Mouse (Mus musculus) G1E (cell line): ENCODE data around the gene Rab27a.

Experiments used
- CTCF ChIP-seq: IDR thresholded peaks from 2 replicates; pipeline ENCODE4 v1.5.1; 2012; ENCODE audit warnings: low read depth, low read length, inconsistent platforms, mixed read lengths
- GATA1 ChIP-seq: IDR thresholded peaks from 2 replicates; pipeline ENCODE4 v1.6.1; 2012; ENCODE audit warnings: borderline replicate concordance, low read length, inconsistent platforms, mixed read lengths
- GATA2 ChIP-seq: IDR thresholded peaks from 2 replicates; pipeline ENCODE4 v1.6.1; 2012; ENCODE audit warnings: low read depth, low read length, inconsistent platforms, borderline replicate concordance
- POLR2AphosphoS5 ChIP-seq: IDR thresholded peaks from 2 replicates; pipeline ENCODE4 v1.6.1; 2012; ENCODE audit warnings: low read depth, low read length, inconsistent platforms; ENCODE audit not compliant: insufficient replicate concordance

DNA sequence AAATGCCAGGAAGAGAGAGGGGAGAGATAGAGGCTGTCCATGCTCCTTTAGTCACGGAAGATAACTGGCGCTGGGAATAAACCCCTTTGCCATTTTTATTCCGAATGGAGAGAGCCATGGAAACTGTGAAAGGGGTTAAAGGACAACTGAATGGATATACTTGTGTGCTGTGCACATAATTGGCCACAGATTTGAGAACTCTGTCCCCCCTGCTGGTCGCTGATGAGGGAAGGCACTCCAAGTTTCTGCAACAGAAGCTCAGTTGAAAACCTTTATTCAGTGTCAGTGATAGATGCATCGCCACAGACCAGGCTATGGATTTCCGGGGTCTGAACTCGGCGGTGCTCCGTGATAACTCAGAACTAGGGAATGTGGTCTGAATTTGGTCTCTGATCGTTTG, 45.5 kb downstream of the Rab27a start:
- TF ChIP-seq CTCF (no peak), POLR2AphosphoS5 (no peak), GATA2 (no peak), GATA1 (no peak)
